Mouse (Mus musculus) naive thymus-derived CD4-positive, alpha-beta T cell, adult 2 months (primary cell): ENCODE results near the gene Gm28047.
"Not testable (repeated sequence)": the region's sequence is repeated elsewhere in the genome, so short reads cannot be mapped to it uniquely, and the experiment has no call there.

ENCODE experiments used
- DNase-seq: peaks from one replicate; pipeline ENCODE4 v3.0.0-alpha.2; 2011; ENCODE audit warnings: low read depth

Gene Gm28047

DNA sequence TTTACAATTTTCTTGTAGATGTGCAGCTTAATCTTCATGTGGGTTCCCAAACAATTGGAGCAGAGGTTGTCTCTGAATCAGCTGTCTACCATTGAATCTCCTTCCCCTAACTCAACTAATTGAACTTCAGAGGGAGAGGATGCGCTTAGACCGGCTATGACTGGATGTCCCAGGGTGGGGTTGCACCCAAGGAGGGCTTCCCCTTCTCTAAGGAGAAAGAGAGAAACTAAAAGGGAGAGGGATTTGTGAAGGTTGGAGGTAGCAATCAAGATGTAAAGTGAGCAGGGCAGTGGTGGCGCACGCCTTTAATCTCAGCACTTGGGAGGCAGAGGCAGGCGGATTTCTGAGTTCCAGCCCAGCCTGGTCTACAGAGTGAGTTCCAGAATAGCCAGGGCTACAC lies 5.4 kb downstream of the Gm28047 start:
- no peak for DNase-seq

DNA sequence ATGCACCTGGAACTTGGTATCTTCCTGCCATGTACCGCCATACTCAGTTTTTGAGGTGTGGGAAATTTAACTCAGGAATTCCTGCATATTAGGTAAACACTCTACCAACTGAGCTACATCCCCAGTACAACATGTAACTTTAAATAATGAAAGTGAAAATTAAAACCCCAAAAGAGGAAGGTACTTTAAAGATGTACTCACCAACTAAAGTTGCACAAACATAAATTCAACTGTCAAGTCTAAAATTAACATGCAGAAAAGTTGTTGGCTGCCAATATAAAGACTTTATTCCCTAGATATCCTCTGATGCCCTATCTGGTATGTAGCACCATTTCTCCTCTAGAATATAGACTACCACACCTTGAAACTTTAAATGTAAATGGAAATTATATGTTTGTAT lies 7.2 kb downstream of the Gm28047 start:
- DNase-seq, result no peak

DNA sequence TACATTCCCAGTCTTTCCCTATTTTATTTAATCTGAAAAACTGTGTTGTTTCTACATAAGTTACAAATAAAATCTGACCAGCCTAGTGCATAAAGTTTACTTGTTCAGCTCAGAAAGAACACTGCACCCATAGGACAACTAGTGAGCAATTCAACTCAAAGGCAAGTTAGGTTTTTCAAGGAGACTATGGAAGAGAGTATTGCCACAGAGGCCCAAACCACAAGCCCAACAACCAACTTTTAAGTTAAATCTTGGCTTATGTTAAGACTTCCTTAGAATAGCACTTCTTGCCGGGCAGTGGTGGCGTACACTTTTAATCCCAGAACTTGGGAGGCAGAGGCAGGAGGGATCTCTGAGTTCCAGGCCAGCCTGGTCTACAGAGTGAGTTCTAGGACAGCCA lies 8.7 kb downstream of the Gm28047 start:
- no peak for DNase-seq

DNA sequence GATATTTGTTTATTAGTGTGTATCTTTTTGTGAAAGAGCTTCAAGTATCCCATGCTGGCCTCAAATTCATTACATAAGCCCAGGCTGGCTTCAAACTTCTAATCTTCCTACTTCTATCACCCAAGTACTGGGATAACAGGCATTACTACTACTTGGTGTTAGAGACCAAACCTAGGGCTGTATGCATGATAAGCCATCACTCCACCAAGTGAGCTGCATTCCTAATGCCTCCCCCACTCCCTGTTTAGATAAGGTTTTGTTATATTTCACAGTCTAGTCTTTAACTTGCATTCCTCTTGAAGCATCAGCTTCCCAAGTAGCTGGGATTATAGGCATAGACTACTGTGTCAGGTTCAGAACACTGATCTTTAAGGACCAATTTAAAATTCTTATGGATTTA lies 10.6 kb downstream of the Gm28047 start:
- DNase-seq, result no peak

DNA sequence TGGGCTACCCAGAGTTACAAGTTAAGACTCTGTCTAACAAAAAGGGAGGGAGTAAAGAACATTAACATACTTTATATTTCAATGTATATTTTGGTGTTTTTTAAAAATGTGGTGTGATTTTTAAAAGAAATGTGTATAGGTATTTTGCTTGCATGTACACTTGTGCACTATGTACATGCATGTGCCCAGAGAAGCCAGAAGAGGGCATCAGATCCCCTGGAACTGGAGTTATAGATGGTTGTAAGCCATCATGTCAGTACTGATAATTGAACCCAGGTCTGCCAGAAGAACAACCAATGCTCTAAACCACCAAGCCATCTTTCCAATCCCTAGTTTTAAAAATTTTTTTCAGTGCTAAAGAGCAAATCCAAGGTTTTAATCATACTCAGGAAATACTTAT lies 11.9 kb downstream of the Gm28047 start:
- DNase-seq, result no peak

DNA sequence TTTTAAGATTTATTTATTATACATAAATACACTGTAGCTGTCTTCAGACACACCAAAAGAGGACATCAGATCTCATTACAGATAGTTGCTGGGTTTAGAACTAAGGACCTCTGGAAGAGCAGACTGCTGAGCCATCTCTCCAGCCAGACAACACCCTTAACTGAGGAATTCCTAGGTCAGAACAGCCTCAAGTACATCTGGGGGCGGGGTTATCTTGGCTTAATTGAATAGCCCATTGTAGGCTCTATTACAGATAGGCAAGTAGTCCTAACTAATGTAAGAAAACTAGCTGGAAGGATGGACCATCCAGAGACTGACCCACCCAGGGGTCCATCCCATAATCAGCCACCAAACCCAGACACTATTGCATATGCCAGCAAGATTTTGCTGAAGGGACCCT lies 16.3 kb downstream of the Gm28047 start:
- DNase-seq, result not testable (repeated sequence)

DNA sequence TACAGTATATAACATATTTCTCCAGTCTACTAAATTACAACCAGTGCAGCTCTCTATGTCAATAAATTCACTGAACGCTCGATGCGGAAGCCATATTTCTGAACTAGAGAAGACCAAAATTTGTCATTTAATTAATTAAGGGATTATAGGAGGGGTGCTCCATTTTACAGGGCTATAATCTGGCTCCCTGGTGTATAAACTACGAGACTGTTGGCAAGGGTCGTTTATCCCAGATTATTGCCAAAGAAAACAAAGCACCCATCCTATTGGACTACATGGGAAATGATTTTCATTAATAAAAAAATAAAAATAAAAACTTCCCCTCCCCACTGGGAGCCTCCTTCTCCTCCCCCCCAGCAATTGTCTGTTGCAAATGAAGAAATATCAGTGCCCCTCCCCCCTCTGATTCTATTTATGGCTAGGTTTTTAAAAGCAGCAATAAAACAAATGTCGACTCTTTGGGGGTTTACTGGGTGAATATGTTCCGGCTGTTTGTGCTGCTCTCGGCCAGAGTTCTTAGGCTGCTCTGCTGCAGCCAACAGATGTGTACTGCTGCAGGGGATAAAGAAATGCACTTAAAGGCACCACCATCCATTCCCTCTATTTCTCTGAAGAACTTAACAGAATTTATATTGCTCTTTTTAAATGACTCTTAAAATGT lies 30.7 kb downstream of the Gm28047 start:
- no peak for DNase-seq

DNA sequence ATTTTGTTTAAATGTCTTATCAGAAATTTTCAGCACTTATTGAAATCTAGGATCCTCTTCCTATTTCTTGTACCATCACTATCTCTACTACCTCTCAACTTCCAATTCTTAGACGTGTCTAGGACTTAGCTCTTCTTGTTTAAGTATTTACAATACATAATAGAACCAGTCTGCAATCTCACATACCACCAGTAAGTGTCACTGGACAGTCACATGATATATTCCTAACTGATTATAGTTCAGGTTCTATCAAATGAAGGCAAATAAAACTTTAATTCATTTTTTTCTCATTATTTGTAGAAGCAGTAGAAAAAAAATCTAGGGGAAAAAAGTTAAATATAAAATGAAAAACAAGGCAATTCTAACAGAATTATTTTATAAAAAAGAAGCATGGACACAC lies 32.2 kb downstream of the Gm28047 start:
- no peak for DNase-seq

DNA sequence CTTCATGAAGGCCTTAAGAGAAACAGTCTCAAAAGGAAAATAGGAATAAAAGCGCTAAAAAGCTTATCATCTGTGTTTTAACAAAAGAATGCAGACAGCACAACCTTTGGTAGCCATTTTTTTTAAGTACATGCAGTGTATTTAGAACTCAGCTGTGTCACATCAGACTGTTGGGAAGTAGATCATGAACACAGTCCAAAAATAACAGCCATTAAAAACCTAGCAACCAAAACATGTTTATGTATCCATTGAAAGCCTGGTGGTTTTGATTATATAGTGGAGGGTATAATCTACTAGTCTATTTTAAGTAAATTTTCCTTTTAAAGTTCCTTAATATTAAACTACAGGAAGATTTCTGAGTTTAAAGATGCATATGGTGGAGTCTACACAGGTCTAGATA lies 34.3 kb downstream of the Gm28047 start:
- DNase-seq, result no peak

DNA sequence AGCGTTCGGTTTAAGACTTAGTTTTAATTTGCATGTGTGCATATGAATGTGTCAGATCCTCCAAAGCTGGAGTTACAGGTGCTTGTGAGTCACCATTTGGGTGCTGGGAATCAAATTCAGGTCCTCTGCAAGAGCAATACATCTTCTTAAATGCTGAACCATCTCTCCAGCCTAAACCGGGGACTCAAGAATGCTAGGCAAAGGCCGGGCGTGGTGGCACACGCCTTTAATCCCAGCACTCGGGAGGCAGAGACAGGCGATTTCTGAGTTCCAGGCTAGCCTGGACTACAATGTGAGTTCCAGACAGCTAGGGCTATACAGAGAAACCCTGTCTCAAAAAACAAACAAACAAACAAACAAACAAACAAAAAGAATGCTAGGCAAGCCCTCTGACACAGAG lies 35.0 kb downstream of the Gm28047 start:
- no peak for DNase-seq

DNA sequence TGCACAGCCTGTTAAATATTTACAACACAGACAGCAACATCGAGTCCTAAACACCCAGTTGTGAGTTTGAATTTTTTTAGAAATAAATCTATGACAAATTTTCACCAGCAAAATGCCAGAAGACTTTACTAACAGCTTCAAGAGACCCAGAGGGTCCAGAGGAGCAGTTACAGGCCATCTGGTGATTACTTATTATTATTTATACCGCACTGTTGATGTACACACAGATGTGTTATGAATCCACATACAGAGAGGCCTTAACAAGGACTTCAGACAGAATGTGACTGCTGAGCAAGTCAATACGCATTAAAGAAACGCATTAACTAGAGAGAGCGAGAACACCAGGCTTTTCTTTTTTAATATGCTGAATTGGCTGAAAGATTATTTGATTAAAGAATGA lies 39.4 kb downstream of the Gm28047 start:
- DNase-seq, result no peak

DNA sequence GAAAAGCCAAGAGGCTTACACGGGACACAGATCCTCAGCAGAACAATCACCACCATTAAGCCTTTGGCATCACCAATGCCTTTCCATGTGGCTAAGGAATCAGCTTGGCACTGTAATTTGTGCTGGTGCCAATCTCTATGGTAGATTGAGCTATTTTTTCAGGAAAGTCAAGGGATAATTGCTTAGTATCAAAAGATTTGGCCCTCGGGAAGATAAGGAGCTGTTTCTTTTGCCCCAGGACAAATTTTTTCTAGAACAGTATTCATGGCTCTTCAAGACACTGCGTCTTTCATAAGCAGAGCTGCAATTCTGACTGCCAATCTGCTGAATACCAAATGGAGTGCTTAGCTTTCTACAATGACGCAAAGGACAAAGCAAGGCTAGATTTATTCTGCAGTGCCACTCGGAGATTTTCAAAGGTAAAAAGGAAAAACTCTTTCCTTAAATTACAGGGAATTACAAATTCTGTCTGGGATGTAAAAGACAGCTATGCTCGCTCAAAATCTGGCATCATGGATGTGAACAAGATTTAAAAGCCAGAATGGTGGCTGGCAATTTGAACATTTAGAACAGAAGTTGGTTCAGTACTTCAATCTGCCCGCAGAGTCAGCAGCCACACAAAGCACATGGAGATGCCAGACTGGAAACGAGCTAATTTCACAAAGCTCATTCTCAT lies 41.0 kb downstream of the Gm28047 start:
- peak; percentile 20 for DNase-seq

DNA sequence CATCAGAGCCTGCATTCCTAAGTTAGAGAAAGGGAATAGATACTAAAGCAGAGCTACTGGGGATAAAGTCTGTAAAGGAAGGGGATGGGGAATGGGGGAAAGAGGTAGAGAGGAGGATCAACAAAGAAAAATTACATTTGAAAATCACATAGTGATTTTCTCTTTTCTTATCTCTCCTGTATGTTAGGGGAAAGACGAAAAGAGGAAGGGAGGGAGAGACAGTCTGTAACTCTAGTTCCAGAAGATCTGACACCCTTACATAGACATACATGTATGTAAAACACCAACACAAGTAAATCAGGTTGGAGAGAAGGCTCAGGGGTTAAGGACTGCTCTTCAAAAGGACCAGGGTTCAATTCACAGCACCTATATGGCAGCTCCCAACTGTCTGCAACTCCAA lies 43.7 kb downstream of the Gm28047 start:
- no peak for DNase-seq

DNA sequence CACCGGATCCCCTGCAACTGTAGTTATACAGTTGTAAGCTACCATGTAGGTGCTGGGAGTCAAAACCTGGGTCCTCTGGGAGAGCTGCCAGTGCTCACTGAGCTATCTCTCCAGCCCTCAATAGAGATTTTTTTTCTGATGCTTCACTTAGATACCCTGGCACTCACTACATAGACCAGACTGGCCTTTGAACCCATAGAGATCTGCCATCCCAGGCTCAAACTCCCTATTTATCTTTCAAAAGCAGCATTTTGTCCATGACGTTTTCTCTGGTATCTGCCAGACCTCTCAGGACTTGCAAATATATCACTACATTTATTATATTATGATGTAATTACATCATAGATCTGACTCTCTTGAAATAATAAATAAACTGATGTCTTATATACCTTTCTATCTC lies 46.5 kb downstream of the Gm28047 start:
- DNase-seq, result no peak

DNA sequence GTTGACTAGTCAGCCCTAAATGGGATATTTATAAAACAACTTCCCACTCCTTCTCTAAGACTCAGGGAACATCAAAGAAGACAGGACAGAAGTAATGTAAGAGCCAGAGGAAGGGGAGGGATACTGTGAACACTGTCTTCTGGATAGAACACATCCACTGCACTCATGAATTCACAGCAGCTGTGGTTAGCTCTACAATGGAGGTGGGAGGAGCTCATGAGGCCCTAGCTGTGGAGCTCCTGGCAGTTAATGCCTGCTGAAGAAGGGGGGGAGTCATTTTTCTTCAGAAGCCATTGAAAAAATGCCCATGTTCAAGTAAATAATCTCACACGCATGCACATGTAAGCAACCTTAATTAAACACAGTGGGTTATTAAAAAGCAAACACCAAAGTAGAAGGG lies 47.9 kb downstream of the Gm28047 start:
- DNase-seq, result no peak

DNA sequence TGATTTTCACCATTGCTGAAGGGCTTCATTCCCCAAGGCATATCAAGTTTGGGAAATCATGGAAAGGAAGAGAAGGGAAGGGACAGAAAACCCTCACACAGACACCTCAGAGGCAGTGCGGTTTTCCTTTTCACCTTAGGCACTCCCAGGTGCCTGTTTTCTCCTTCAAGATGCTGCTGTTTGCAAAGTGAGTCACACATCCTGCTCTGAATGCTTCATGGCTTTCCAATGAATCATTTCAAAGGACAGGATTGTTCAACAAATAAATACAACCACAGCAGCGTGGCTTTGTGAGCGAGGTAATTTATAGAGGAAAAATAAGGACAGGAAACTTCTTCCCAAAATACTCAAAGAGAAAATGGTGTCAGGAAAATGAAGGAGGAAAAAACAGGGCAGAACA lies 52.8 kb downstream of the Gm28047 start:
- no peak for DNase-seq

DNA sequence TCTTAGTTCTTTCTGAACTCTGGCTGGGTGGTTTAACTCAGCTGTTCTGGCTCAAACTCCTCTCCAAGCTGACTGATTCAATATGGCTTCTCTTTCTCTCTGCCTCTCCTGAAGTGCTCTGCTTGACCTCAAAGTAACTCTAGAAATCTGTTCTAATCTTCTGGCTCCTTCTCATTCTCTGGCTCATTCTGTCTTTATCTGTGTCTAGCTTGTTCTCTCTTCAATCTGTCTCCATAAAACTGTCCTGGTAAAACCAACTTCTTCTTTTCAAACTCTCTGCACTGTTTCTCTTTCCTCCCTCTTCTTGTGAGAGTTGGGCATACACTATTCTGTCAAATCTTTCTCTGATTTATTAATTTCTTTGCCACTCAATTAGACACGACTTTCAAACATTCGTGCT lies 57.0 kb downstream of the Gm28047 start:
- no peak for DNase-seq

DNA sequence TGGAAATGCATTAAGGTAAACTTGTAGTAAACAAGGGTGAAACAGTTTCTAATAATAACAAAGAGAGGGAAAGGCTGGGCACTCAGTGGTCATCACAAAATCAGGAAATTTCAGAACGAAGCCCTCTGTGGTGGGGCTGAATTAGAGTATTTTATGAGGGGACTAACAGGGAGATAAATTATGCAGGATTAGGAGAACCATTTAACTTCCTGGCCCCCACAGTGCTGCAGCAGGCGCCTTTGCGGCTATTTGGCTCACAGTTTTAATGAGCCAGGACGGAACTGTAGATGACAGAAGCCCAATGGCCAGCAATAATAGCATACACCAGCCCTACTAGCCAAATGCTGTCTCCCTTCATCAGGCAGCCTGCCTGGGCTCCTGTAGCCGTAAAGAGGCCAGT lies 61.2 kb downstream of the Gm28047 start:
- DNase-seq, result no peak

DNA sequence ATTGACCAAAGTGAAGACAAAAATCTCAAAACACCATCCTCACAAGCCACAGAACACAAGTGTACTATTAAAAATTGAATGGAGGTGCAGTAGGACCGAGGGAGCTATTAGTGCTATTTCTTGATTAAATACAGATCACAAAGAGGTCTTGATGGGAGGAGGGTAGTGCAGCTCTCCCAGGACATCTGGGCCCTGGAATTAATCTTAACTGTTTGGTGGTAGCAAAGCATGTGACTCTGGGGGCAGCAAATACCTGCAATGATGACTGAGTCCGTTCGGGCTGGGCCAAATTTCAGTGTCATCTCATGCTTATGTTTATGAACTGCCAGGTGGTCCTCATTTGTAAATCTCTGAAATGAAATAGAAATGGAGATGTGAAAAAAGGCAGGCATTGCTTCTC lies 61.8 kb downstream of the Gm28047 start:
- no peak for DNase-seq

DNA sequence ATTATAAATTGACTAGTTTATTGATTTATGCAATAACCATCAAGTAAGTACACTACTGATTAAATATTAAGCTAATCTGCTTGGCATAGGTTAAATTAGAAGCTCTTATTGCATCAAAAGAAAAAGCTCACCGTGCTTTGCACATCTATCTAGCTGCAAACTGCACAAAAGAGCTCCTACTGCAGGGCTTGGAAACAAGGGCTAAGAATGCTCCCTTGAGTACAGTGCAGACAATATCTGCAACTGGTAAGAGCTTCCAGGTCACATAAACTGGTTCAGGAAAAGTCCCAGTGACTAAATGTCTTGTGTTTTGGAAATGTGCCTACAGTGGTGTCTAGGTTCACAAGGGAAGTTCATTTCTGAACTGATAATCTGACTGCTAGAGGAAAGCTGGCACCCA lies 62.4 kb downstream of the Gm28047 start:
- no peak for DNase-seq

DNA sequence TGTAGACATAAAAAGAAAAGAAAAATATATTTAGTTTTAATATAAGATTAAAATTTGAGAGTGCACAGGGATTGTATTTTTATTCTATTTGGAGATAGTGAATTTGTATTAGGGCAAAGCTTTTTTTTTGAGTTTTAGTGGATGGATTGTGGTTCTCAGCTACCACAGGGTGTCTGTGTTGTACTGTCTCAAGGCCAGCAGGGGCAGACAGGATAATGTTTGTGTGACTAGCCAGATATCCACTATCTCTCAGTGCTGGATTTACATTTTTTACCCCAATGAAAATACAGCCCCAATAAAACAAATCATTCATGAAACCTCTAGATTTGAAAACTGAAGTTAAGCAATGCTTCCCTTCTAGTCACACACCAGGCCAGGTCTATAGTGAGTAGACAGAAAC lies 67.3 kb downstream of the Gm28047 start:
- no peak for DNase-seq

DNA sequence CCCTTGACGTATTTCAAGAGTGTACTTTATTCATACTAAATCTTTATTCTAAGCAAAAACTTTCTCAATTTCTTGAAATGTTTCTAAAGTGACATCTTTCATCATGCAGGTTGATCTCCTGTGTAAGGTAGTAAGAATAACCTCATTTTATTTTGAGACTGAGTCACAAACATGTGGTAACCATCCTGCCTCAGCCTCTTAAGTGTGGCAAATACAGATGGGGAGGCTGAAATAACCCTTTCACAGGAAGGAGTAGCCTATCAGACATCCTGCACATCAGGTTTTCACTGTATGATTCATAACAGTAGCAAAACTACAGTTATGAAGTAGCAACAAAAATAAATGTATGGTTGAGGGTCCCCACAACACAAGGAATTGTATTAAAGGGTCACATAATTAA lies 69.3 kb downstream of the Gm28047 start:
- DNase-seq, result no peak

DNA sequence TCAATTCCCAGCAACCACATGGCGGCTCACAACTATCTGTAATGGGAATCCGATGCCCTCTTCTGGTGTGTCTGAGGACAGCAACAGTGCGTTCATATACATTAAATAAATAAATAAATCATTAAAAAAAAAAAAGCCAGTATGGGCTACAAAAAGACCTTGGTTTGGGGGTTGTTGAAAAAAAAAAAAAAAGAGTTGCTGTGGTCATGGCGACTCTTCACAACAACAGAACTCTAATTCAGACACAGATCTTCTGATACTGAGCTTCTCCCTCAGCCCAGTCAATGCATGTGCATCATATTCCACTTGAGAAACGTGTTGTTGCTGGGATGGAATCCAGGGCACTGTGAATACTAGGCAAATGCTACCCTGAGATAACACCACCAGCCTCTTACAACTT lies 72.3 kb downstream of the Gm28047 start:
- no peak for DNase-seq

DNA sequence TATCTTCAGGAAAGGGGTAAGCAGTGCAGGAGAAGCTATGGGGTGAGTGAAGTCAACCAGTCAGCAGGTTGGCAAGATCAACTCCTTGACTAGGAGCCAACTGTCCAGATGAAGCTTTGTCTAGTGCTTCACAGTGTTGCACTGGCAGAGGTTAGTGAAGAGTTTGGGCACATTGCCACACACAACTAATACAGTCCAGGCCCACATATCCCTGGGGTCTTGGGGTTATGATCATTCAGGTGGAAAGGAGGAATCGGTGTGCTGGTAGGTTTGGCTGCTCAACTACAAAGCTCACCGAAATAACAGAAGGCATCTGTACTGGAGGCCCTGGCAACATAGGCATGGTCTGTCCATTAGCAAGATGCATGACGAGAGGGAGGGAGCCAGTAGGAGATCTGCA lies 77.4 kb downstream of the Gm28047 start:
- no peak for DNase-seq
